Mouse (Mus musculus): ENCODE data around the gene Commd1.

The Commd1 gene

DNA sequence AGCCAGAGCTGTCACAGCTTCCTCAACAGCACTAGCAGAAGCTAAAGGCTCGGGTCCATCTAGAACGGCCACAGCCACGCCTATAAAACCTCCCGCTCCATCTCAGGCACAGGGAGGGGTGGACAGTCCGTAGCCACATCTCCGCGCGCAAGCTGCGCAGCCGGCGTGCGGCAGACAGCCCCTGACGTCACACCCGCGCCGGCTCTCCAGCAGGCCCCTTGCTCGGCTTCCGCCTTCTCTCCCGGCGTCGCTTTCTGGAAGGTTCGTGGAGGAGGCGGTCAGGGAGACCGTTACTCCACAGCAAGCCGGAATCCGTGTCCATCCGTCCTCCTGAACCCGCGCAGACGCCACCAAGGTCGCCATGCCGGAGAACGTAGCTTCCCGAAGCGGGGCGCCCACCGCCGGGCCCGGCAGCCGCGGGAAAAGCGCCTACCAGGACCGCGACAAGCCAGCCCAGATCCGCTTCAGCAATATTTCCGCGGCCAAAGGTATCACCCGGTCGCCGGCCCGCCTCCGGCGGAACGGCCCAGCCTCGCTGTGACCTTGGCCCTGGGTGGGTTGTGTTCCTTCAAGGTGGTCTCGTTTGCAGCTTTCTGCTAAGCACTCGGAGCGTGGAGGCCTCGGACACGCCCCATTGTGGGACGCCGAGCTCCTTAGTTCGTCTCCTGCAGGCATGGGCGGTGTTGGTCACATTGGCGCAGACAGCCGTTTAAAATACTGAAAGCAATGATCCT is 8.4 kb upstream of the Commd1 start, which contains the start of gene Cct4:
Gene Cct4, plus strand, starts transcription at position 127 of the 734 bp plus-strand sequence.
- peak; percentile 75 for DNase-seq (ENCODE audit: low read depth, low spot score)

- DNase-seq (ENCODE audit: low read depth, low spot score): no peak
Observed at GRCm38 (mm10) chr11:22989786-22990185, 7.6 kb upstream of the Commd1 start.

DNA sequence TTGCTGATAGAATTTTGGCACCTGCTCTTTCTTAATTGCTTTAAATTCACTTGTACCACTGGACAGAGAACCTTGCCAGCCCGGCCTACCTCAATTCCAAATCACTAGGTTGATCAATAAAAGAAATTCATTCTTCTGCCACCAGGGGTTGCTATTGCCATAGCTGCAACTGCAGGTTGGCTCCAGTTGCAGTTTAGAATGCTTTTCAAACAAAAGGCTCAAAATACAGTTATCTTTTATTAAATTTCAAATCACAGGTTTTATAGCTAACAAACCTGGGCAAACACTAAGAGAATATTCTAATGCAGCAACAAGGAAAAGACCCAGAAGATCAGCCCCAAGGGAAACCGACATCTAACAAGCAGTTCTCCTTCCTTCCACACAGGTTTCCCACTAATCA is 5.2 kb upstream of the Commd1 start:
- DNase-seq (ENCODE audit: low read depth, low spot score): no peak

- DNase-seq (ENCODE audit: low read depth, low spot score): no peak
Observed at GRCm38 (mm10) chr11:22985510-22985909, 3.3 kb upstream of the Commd1 start.

DNA sequence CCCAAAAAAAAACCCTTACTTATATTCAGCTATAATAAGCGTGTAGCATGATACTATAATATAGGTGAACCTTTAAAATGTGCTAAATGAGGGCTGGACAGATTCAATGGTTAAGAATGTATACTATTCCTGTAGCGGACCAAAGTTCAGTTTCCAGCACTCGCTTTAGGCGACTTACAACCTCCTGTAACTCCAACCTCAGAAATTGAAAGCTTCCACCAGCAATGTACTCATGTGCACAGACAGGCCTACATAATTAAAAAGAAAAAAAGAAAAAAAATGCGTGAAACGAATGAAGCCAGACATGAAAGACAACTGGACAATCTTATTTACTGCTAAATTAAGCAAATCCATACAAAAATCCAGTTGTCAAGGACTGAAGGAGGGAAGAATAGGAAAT is 664 bp upstream of the Commd1 start:
- DNase-seq (ENCODE audit: low read depth, low spot score): no peak

DNA sequence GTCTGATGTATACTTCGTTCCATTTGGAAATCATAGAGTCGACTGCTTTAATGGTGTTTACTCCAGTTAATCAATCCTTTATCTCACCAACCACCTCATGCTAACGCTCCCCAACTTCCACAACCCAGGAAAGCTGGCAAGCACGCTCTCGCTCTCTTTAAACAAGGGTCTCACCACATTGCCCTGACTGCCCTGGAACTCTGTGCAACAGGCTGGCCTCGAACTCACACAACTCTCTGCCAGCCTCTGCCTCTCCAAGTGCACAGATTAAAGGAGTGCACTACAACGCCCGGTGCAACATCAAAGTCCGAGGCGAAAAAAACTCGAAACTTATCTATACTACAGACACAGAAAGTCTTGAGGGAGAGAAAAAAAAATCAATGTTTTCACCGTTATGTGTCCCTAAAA is 635 bp downstream of the Commd1 start:
- no peak for DNase-seq (ENCODE audit: low read depth, low spot score)

- DNase-seq (ENCODE audit: low read depth, low spot score): no peak
Observed at GRCm38 (mm10) chr11:22981041-22981440, 1.1 kb downstream of the Commd1 start.

- no peak for DNase-seq (ENCODE audit: low read depth, low spot score)
Observed at GRCm38 (mm10) chr11:22979221-22979620, 3.0 kb downstream of the Commd1 start.

DNA sequence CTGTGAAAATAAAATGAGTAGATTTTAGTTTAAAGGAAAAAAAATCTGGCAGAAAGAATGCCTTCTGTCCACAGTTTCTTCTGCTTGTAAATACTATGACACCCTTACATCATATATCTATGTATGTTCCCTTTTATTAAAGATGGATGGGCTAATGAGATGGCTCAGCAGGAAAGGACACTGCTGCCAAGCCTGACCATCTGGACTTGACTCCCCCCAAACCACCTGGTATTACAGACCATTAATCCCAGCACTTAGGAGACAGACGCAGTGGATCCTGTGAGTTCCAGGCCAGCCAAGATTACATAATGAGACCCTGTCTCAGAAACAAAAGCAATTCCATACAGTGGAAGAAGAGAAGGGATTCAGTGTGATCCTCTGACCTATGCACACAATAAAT is 3.5 kb downstream of the Commd1 start:
- no peak for DNase-seq (ENCODE audit: low read depth, low spot score)

DNA sequence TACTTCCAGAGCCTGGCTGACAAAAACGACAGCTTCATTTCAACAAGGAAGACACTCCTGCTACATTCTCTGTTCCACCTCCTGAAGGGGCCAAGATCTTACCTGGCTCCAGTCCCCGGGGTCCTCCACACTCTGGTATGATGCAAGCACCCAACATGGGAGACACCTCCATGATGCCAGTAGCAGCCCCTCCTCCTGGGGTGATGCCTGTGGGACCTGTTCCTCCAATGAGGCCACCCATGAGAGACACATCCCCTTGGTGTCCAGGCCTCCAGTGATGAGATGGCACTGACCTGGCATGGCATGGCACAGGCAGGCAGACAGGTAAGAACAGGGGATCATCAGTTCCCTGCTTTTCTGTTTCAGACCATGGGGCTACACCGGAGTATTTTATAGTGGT is 4.0 kb downstream of the Commd1 start:
- no peak for DNase-seq (ENCODE audit: low read depth, low spot score)

DNA sequence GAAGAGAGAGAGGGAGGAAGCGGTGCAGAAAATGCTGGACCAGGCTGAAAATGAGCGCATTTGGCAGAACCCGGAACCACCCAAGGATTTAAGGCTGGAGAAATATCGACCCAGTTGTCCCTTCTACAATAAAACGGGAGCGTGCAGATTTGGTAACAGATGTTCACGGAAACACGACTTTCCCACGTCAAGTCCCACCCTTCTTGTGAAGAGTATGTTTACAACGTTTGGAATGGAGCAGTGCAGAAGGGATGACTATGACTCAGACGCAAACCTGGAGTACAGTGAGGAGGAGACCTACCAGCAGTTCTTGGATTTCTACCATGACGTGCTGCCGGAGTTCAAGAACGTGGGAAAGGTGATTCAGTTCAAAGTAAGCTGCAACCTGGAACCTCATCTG is 8.6 kb downstream of the Commd1 start:
- DNase-seq (ENCODE audit: low read depth, low spot score): no peak

GRCm38 (mm10) chr11:22972746-22973526 is 9.2 kb downstream of the Commd1 start:
- DNase-seq (ENCODE audit: low read depth, low spot score): peak; percentile 66

GRCm38 (mm10) chr11:22971835-22972709 is 10.1 kb downstream of the Commd1 start, which contains the start of gene Zrsr1:
Gene Zrsr1 (plus strand): TSS chr11:22972005.
- peak; percentile 60 for DNase-seq (ENCODE audit: low read depth, low spot score)

- no peak for DNase-seq (ENCODE audit: low read depth, low spot score)
Observed at GRCm38 (mm10) chr11:22970546-22970945, 11.6 kb downstream of the Commd1 start.

- no peak for DNase-seq (ENCODE audit: low read depth, low spot score)
Observed at GRCm38 (mm10) chr11:22969486-22969885, 12.7 kb downstream of the Commd1 start.

GRCm38 (mm10) chr11:22965503-22965902 is 16.7 kb downstream of the Commd1 start:
- no peak for DNase-seq (ENCODE audit: low read depth, low spot score)

- no peak for DNase-seq (ENCODE audit: low read depth, low spot score)
Observed at GRCm38 (mm10) chr11:22964401-22964800, 17.8 kb downstream of the Commd1 start.

GRCm38 (mm10) chr11:22962101-22962500 is 20.1 kb downstream of the Commd1 start:
- DNase-seq (ENCODE audit: low read depth, low spot score): no peak

GRCm38 (mm10) chr11:22957791-22958374 is 24.3 kb downstream of the Commd1 start:
- DNase-seq (ENCODE audit: low read depth, low spot score): no peak

DNA sequence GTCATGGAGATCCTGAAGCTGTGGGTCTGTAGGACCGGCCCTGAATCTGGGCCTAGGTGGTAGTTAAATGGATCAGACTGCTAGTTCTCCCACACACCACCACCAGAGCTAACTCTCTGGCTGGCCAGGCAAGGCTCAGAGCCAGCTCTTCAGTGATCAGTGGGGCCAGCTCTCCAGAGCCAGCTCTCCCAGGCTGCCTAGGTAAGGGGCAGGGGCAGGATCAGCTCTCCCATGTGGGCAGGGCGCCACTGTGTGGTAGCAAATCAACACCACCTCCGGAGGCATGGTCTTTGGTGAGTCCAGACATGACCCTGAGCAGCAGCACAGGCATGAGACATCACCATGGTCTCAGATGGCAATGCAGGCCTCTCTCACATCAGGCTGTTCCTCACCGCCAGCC is 25.4 kb downstream of the Commd1 start:
- no peak for DNase-seq (ENCODE audit: low read depth, low spot score)

DNA sequence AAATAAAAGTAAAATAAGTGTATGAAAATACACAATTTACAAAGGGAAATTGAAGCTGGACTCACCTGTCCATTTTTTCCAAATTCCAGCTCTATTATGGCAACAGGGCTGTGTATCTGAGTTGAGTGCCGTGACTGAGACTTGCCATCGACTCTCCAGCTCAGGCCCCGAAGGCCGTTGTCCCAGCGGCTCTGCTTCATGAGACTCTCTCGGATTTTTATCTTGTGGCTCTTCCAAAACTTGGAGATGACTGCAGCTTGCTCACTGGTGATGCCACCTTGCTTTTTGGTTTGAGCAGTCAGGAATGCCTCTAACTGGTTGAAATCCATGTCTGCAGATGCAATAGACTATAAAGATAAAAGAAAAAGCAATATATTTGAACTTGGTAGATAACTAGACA is 25.8 kb downstream of the Commd1 start:
- no peak for DNase-seq (ENCODE audit: low read depth, low spot score)

DNA sequence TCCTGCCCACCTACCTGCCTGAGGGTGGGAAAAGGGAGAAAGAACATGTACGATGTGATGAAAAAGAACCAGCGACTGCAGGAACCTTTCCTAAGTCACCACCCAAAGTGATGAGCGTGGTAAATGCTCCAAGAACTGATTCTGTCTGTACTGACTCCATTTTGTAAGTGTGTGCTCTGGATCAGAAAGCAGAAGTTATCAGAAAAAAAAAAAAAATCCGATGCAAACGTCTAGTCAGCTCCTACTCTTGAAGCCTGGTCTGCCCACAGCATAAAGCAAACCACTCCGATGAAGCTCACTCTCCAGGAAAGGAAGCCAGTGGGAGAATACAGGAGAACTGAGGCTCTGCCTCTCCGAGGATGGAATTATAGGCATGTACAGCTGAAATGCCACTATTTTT is 29.5 kb downstream of the Commd1 start:
- no peak for DNase-seq (ENCODE audit: low read depth, low spot score)
